29 mouse cellular contexts compared by ENCODE assay signal in the genomic region with DNA sequence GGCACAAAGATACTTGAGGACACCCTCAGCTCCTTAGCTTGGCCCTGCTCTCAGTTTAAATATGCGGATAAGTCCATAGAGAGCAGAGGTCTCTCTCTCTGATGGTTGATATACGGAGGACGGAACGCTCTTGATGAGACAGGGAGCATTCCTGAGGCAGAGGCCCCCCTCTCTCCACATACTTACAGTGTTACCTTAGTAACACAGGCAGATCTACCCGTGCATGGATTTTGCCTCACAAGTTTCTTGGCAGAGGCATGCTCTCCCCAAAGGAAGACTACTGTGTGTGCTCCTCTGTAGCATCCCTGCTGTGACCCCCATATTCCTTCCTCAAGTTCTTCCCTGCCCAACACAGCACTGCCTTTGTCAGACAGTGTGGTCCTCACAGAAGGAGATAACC. TPM values are rescaled to one million over a fixed set of nuclear protein-coding genes. Genes with fewer than 3 reads are reported as not detected.
DNase-seq lines count a peak whose midpoint lies in the region; ATAC-seq lines count a peak whose summit lies in the region.
"Had no signal": no experiment of that assay in that cellular context is flagged by ENCODE, and none has a peak within 500 bp of the region (broad histone marks: within the 10 kb centered on the region; RNA-seq: fewer than 3 reads in every experiment).

No protein-coding gene starts in this region.

- no peaks in the 10 kb centered on the region for H3K36me3 ChIP-seq in heart, embryonic 12.5 days
- no peaks in the 10 kb centered on the region for H3K36me3 ChIP-seq in hindbrain, embryonic 13.5 days
- no peaks in the 10 kb centered on the region for H3K36me3 ChIP-seq in hindbrain, embryonic 12.5 days
- no peaks in the 10 kb centered on the region for H3K36me3 ChIP-seq in midbrain, embryonic 11.5 days (ENCODE audit: control insufficient read depth, insufficient read depth, low read length)
- no peaks in the 10 kb centered on the region for H3K36me3 ChIP-seq in midbrain, embryonic 13.5 days
- H3K36me3 ChIP-seq: embryonic facial prominence, embryonic 13.5 days; embryonic facial prominence, embryonic 15.5 days; forebrain, embryonic 10.5 days; forebrain, embryonic 12.5 days; G1E had no signal

- H3K9ac ChIP-seq in heart, embryonic 12.5 days = no peak overlapping the region
- no peak overlapping the region for H3K9ac ChIP-seq in hindbrain, embryonic 13.5 days
- H3K9ac ChIP-seq in hindbrain, embryonic 12.5 days = no peak overlapping the region
- no peak overlapping the region for H3K9ac ChIP-seq in midbrain, embryonic 11.5 days (ENCODE audit: low read length)
- no peak overlapping the region for H3K9ac ChIP-seq in midbrain, embryonic 13.5 days (replicated peaks)
- H3K9ac ChIP-seq: embryonic facial prominence, embryonic 13.5 days; embryonic facial prominence, embryonic 15.5 days; forebrain, embryonic 12.5 days had no signal

- no peaks in the 10 kb centered on the region for H3K27me3 ChIP-seq in heart, embryonic 12.5 days (replicated peaks)
- no peaks in the 10 kb centered on the region for H3K27me3 ChIP-seq in hindbrain, embryonic 13.5 days
- no peaks in the 10 kb centered on the region for H3K27me3 ChIP-seq in hindbrain, embryonic 12.5 days
- no peaks in the 10 kb centered on the region for H3K27me3 ChIP-seq in midbrain, embryonic 11.5 days (ENCODE audit: control insufficient read depth, insufficient read depth, low read length)
- H3K27me3 ChIP-seq in midbrain, embryonic 13.5 days = no peaks in the 10 kb centered on the region
- H3K27me3 ChIP-seq: embryonic facial prominence, embryonic 13.5 days; embryonic facial prominence, embryonic 15.5 days; forebrain, embryonic 12.5 days; Patski had no signal

- no peak overlapping the region for H3K4me2 ChIP-seq in heart, embryonic 12.5 days
- no peak overlapping the region for H3K4me2 ChIP-seq in hindbrain, embryonic 13.5 days
- no peak overlapping the region for H3K4me2 ChIP-seq in hindbrain, embryonic 12.5 days (replicated peaks)
- H3K4me2 ChIP-seq in midbrain, embryonic 11.5 days = no peak overlapping the region
- H3K4me2 ChIP-seq in midbrain, embryonic 13.5 days (replicated peaks) = no peak overlapping the region
- H3K4me2 ChIP-seq: embryonic facial prominence, embryonic 13.5 days; embryonic facial prominence, embryonic 15.5 days; forebrain, embryonic 12.5 days had no signal

- no peak overlapping the region for H3K27ac ChIP-seq in heart, embryonic 12.5 days (ENCODE audit: poor library complexity, severe bottlenecking)
- H3K27ac ChIP-seq in hindbrain, embryonic 13.5 days = no peak overlapping the region
- no peak overlapping the region for H3K27ac ChIP-seq in hindbrain, embryonic 12.5 days
- H3K27ac ChIP-seq in midbrain, embryonic 11.5 days (ENCODE audit: low read depth, low read length) = no peak overlapping the region
- H3K27ac ChIP-seq in midbrain, embryonic 13.5 days = no peak overlapping the region
- H3K27ac ChIP-seq: embryonic facial prominence, embryonic 13.5 days; embryonic facial prominence, embryonic 15.5 days; forebrain, embryonic 10.5 days; forebrain, embryonic 12.5 days had no signal

- no peaks in the 10 kb centered on the region for H3K4me1 ChIP-seq in heart, embryonic 12.5 days (replicated peaks)
- H3K4me1 ChIP-seq in hindbrain, embryonic 13.5 days (replicated peaks) = no peaks in the 10 kb centered on the region
- H3K4me1 ChIP-seq in hindbrain, embryonic 12.5 days = no peaks in the 10 kb centered on the region
- H3K4me1 ChIP-seq in midbrain, embryonic 11.5 days (ENCODE audit: control insufficient read depth, insufficient read depth, low read length) = no peaks in the 10 kb centered on the region
- H3K4me1 ChIP-seq in midbrain, embryonic 13.5 days (replicated peaks) = 0 out of 2 replicates have a peak, but pooled peaks cover 4% of the 10 kb centered on the region
- H3K4me1 ChIP-seq: embryonic facial prominence, embryonic 13.5 days; embryonic facial prominence, embryonic 15.5 days had no signal

- peak; percentile 28 for DNase-seq in embryo, embryonic 10 days (ENCODE audit: low spot score)
- no peak for DNase-seq in embryo, embryonic 11 days
- peak; percentile 55 for DNase-seq in heart, adult 11 months
- no peak for DNase-seq in midbrain, embryonic 11.5 days (ENCODE audit: low spot score, missing footprints)
- DNase-seq: adrenal gland, adult 8-10 months; adrenal gland, postnatal 14 days; adrenal gland, postnatal 36 days; B cell, adult 2 months; cerebellum, adult 11 months; cerebellum, adult 18-20 months; cerebellum, adult 8-10 months; cerebellum, adult 9-11 months; cerebellum, postnatal 14 days; cerebellum, postnatal 36 days had no signal

- H3K9me3 ChIP-seq in heart, embryonic 12.5 days (replicated peaks) = peaks cover 4% of the 10 kb centered on the region; the same call in 1 of the 2 replicates
- no peaks in the 10 kb centered on the region for H3K9me3 ChIP-seq in hindbrain, embryonic 13.5 days
- H3K9me3 ChIP-seq in hindbrain, embryonic 12.5 days (replicated peaks) = 0 out of 2 replicates have a peak, but pooled peaks cover 4% of the 10 kb centered on the region
- H3K9me3 ChIP-seq in midbrain, embryonic 11.5 days (ENCODE audit: control insufficient read depth, low read length) = no peaks in the 10 kb centered on the region
- H3K9me3 ChIP-seq in midbrain, embryonic 13.5 days = no peaks in the 10 kb centered on the region
- H3K9me3 ChIP-seq: embryonic facial prominence, embryonic 13.5 days; embryonic facial prominence, embryonic 15.5 days; forebrain, embryonic 10.5 days; forebrain, embryonic 12.5 days had no signal

- ATAC-seq in heart, embryonic 12.5 days (ENCODE audit: insufficient number of reproducible peaks, low FRiP score) = no peak
- ATAC-seq in hindbrain, embryonic 13.5 days (ENCODE audit: low FRiP score) = peak; percentile 43; the same call in 1 of the 2 replicates
- no peak for ATAC-seq in hindbrain, embryonic 12.5 days (ENCODE audit: low FRiP score)
- ATAC-seq in midbrain, embryonic 11.5 days (ENCODE audit: low FRiP score) = peak; percentile 52; the same call in 1 of the 2 replicates
- ATAC-seq in midbrain, embryonic 13.5 days = no peak
- ATAC-seq: activated CD4-positive, CD25-positive, alpha-beta regulatory T cell, adult 4 months; CD4-positive, CD25-positive, alpha-beta regulatory T cell, adult 4 months; forebrain, embryonic 14.5 days; Patski had no signal

- 63% methylated on average over 5 of the region's 5 CpGs for WGBS in heart, embryonic 12.5 days
- WGBS in hindbrain, embryonic 13.5 days = 38% methylated on average over 5 of the region's 5 CpGs
- WGBS in hindbrain, embryonic 12.5 days = 43% methylated on average over 5 of the region's 5 CpGs
- 37% methylated on average over 5 of the region's 5 CpGs for WGBS in midbrain, embryonic 11.5 days
- 25% methylated on average over 5 of the region's 5 CpGs for WGBS in midbrain, embryonic 13.5 days

- no peak overlapping the region for H3K4me3 ChIP-seq in heart, embryonic 12.5 days
- no peak overlapping the region for H3K4me3 ChIP-seq in hindbrain, embryonic 13.5 days
- no peak overlapping the region for H3K4me3 ChIP-seq in hindbrain, embryonic 12.5 days
- no peak overlapping the region for H3K4me3 ChIP-seq in midbrain, embryonic 11.5 days (ENCODE audit: low read depth, low read length)
- no peak overlapping the region for H3K4me3 ChIP-seq in midbrain, embryonic 13.5 days (replicated peaks)
- H3K4me3 ChIP-seq: embryonic facial prominence, embryonic 13.5 days; embryonic facial prominence, embryonic 15.5 days; erythroblast, embryonic 14.5 days; forebrain, embryonic 10.5 days; forebrain, embryonic 12.5 days had no signal

RNA-seq across cellular contexts. Expression of gene Slc15a1, which starts 42.3 kb away (rescaled TPM):
- polyA plus RNA-seq in heart, embryonic 12.5 days (2016; fragmentation: Nextera tagmentation; extraction: Ambion mirVana) = 0.13 TPM in 1 of 2 replicates, not detected in the other
- polyA plus RNA-seq in hindbrain, embryonic 13.5 days (2015; fragmentation: Nextera tagmentation; extraction: Ambion mirVana) = not detected in 2 replicates
- polyA plus RNA-seq in hindbrain, embryonic 12.5 days (2016; fragmentation: Nextera tagmentation; extraction: Ambion mirVana) = 0.14 and 0.49 TPM in 2 replicates
- not detected in 2 replicates for polyA plus RNA-seq in midbrain, embryonic 11.5 days (2014; fragmentation: Nextera tagmentation; extraction: Ambion mirVana)
- 0.05 TPM in 1 of 2 replicates, not detected in the other for polyA plus RNA-seq in midbrain, embryonic 13.5 days (2015; fragmentation: Nextera tagmentation; extraction: Ambion mirVana)
- polyA plus RNA-seq: embryonic facial prominence, embryonic 11.5 days; forebrain, embryonic 10.5 days; forebrain, embryonic 12.5 days; forebrain, embryonic 14.5 days; G1E had no signal

Comparison
In these comparisons a context has a peak if more than half of its experiments do, and no peak if none do; other contexts are left out.
1. DNase-seq: peak in embryo, embryonic 10 days (single experiment) and heart, adult 11 months (single experiment); none in embryo, embryonic 11 days (single experiment) and midbrain, embryonic 11.5 days (single experiment).
2. ATAC-seq: peak in hindbrain, embryonic 13.5 days (single experiment) and midbrain, embryonic 11.5 days (single experiment); none in heart, embryonic 12.5 days (single experiment), hindbrain, embryonic 12.5 days (single experiment) and midbrain, embryonic 13.5 days (single experiment).